Mouse (Mus musculus): Measurements from ENCODE around the gene Hist1h2bc.

DNA sequence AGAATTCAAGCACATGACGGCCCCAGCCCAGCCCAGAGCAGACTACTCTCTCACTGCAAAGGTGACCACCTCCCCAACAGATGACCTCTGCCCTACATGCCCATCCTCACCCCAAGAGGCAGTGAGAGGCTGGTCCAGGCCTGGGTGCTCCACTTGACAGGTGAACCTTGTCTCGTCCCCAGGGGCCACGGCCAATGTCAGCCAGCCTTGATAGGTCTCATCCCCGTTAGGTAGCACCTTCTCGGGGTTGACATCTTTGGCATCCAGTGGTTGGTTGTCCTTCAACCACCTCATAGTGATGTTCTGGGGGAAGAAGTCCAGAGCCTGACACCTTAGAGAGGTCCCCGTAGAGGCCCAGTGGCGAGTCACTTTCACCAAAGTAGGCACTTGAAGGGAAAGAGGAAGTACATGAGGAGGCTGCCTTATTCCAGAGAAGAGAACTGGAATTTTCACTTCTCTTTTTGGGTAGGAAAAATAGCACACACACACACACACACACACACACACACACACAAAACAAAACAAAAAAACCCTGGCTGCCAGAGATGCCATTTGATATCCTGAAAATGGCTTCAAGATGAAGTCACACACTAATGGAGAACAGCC lies 21.9 kb downstream of the Hist1h2bc start:
- TF ChIP-seq CTCF (conservative IDR thresholded peaks at IDR 0.05; ENCODE audit: low read length) (no peak), NANOG (IDR thresholded peaks at IDR 0.05; ENCODE audit: borderline replicate concordance, low read length) (no peak), POU5F1 (IDR thresholded peaks at IDR 0.05; ENCODE audit: borderline replicate concordance, low read length) (no peak)
